26 mouse cellular contexts compared by ENCODE assay signal in genomic region chr10:42754341-42754740, GRCm38 (mm10). TPM values are rescaled to one million over a fixed set of nuclear protein-coding genes. Genes with fewer than 3 reads are reported as not detected.
DNase-seq lines count a peak whose midpoint lies in the region; ATAC-seq and TF ChIP-seq lines count a peak whose summit lies in the region.
"Had no signal": no experiment of that assay in that cellular context is flagged by ENCODE, and none has a peak within 500 bp of the region (broad histone marks: within the 10 kb centered on the region; RNA-seq: fewer than 3 reads in every experiment).

No protein-coding gene starts in this region.

- ATAC-seq in liver, embryonic 12.5 days: no peak
- ATAC-seq: activated CD4-positive, CD25-positive, alpha-beta regulatory T cell, adult 4 months; forebrain, embryonic 16.5 days; hindbrain, postnatal 0 days; intestine, embryonic 15.5 days; midbrain, embryonic 16.5 days had no signal

- no peak overlapping the region for H3K4me2 ChIP-seq in liver, embryonic 12.5 days
- H3K4me2 ChIP-seq: embryonic facial prominence, embryonic 13.5 days; hindbrain, embryonic 12.5 days; intestine, embryonic 15.5 days; midbrain, embryonic 11.5 days had no signal

- no peaks in the 10 kb centered on the region for H3K36me3 ChIP-seq in liver, adult 2 months (ENCODE audit: control insufficient read depth, insufficient read depth, low read length)
- H3K36me3 ChIP-seq in liver, embryonic 12.5 days: no peaks in the 10 kb centered on the region
- H3K36me3 ChIP-seq: embryonic facial prominence, embryonic 13.5 days; hindbrain, embryonic 12.5 days; intestine, embryonic 15.5 days had no signal

- H3K79me2 ChIP-seq in liver, adult 2 months (ENCODE audit: control insufficient read depth, insufficient read depth, low read length): no peaks in the 10 kb centered on the region

- DNase-seq in adrenal gland, adult 2 months: peak; percentile 53
- no peak for DNase-seq in adrenal gland, postnatal 14 days
- DNase-seq in liver, adult 2 months (ENCODE audit: extremely low read depth, low read depth, low spot score): peak; percentile 92
- DNase-seq in 3T3-L1 (ENCODE audit: low read depth, low spot score): peak; percentile 81
- peak; percentile 75 for DNase-seq in adipocyte (ENCODE audit: low spot score)
- DNase-seq in right cerebral cortex, postnatal 4 days: no peak
- no peak for DNase-seq in heart, postnatal 10 days
- DNase-seq: cerebellum, adult 11-12 months; cerebellum, adult 9-11 months; embryo, embryonic 11 days; gastrocnemius, adult 2 months; gastrocnemius, postnatal 36 days; kidney, postnatal 10 days; liver; right cerebral cortex, postnatal 25 days; spleen, adult 18-20 months; thymus, adult 2 months had no signal

- no peaks in the 10 kb centered on the region for H3K27me3 ChIP-seq in liver, adult 2 months (ENCODE audit: control insufficient read depth, insufficient read depth, low read length)
- peaks cover 5% of the 10 kb centered on the region; the same call in 1 of the 2 replicates for H3K27me3 ChIP-seq in liver, embryonic 12.5 days (replicated peaks)
- H3K27me3 ChIP-seq: embryonic facial prominence, embryonic 13.5 days; hindbrain, embryonic 12.5 days; intestine, embryonic 15.5 days had no signal

- peak overlapping the region; percentile 63 for H3K27ac ChIP-seq in liver, adult 2 months (replicated peaks; ENCODE audit: insufficient read depth, low read depth, low read length)
- H3K27ac ChIP-seq in liver, embryonic 12.5 days: no peak overlapping the region
- H3K27ac ChIP-seq: embryonic facial prominence, embryonic 13.5 days; gastrocnemius, adult 2 months; hindbrain, embryonic 12.5 days; hindbrain, postnatal 0 days; intestine, embryonic 15.5 days had no signal

- no peak for TF ChIP-seq POLR2A in liver, adult 2 months (IDR thresholded peaks at IDR 0.05; ENCODE audit: extremely low read depth, insufficient read depth, low read length)

- intact Hi-C loops in heart, postnatal 10 days (cut with DNase I): no loop called here

- WGBS in liver, adult 2 months: 14% methylated on average over 2 of the region's 2 CpGs
- 55% methylated on average over 2 of the region's 2 CpGs for WGBS in liver, embryonic 12.5 days (ENCODE audit: insufficient replicate concordance)

- no peaks in the 10 kb centered on the region for H3K9me3 ChIP-seq in liver, embryonic 12.5 days (replicated peaks)
- H3K9me3 ChIP-seq: embryonic facial prominence, embryonic 13.5 days; hindbrain, embryonic 12.5 days; intestine, embryonic 15.5 days had no signal

- no peak overlapping the region for H3K4me3 ChIP-seq in liver, adult 2 months (ENCODE audit: insufficient read depth, low read depth, low read length)
- no peak overlapping the region for H3K4me3 ChIP-seq in liver, embryonic 12.5 days
- H3K4me3 ChIP-seq: embryonic facial prominence, embryonic 13.5 days; gastrocnemius, adult 2 months; hindbrain, embryonic 12.5 days; intestine, embryonic 15.5 days had no signal

- TF ChIP-seq CTCF in liver, adult 2 months (IDR thresholded peaks at IDR 0.05; ENCODE audit: low read depth, low read length): no peak

- peaks cover 4% of the 10 kb centered on the region for H3K4me1 ChIP-seq in liver, adult 2 months (ENCODE audit: control insufficient read depth, insufficient read depth, low read length)
- H3K4me1 ChIP-seq in liver, embryonic 12.5 days: no peaks in the 10 kb centered on the region
- H3K4me1 ChIP-seq: embryonic facial prominence, embryonic 13.5 days; hindbrain, embryonic 12.5 days; intestine, embryonic 15.5 days had no signal

- H3K9ac ChIP-seq in liver, adult 2 months (ENCODE audit: low read depth, low read length): no peak overlapping the region
- H3K9ac ChIP-seq in liver, embryonic 12.5 days: no peak overlapping the region
- H3K9ac ChIP-seq: embryonic facial prominence, embryonic 13.5 days; hindbrain, embryonic 12.5 days; intestine, embryonic 15.5 days had no signal

RNA-seq across cellular contexts. Expression of gene Sec63, which starts 7.0 kb away (rescaled TPM):
- 10 to 100 TPM; 65.6 to 81.1 TPM for total RNA-seq in adrenal gland, adult 2 months (2021)
- 7.0 and 7.1 TPM in 2 replicates for polyA plus RNA-seq in adrenal gland, adult 2 months (2012; rRNA removed)
- 56.2 and 70.6 TPM in 2 replicates for total RNA-seq in adrenal gland, postnatal 14 days (2021)
- total RNA-seq in liver, adult 2 months (2014; rRNA removed): 36.7 and 42.8 TPM in 2 replicates
- polyA plus RNA-seq in liver, adult 2 months (2012; rRNA removed): 12.5 and 13.6 TPM in 2 replicates
- 13.1 TPM in 2 replicates for polyA plus RNA-seq in liver, embryonic 12.5 days (2016; fragmentation: Nextera tagmentation; extraction: Ambion mirVana)
- total RNA-seq in heart, postnatal 10 days (2021): 10 to 100 TPM; 30.1 to 34.3 TPM

Comparison
In these comparisons a context has a peak if more than half of its experiments do, and no peak if none do; other contexts are left out.
1. DNase-seq: peak in adrenal gland, adult 2 months (single experiment), liver, adult 2 months (single experiment), 3T3-L1 (single experiment) and adipocyte (single experiment); none in adrenal gland, postnatal 14 days (single experiment), right cerebral cortex, postnatal 4 days (single experiment) and heart, postnatal 10 days (0 of 2).